Mouse (Mus musculus) heart, embryonic 14.5 days (tissue): ENCODE data around the gene Acadm. TPM values are rescaled to one million over a fixed set of nuclear protein-coding genes. Genes with fewer than 3 reads are reported as not detected.

Experiments used
- ATAC-seq: fragments of 200-750 bp; cut with Nextera tagmentation; 2 replicates; pipeline ENCODE4 v1.8.0; 2017; ENCODE audit warnings: low read depth, moderate TSS enrichment; ENCODE audit not compliant: insufficient number of reproducible peaks, insufficient read depth, low FRiP score
- H3K27ac ChIP-seq, 2 experiments: fragments of 200-500 bp in 1 of 2; fragments of 300-500 bp in 1 of 2; sonication (generic) in 1 of 2; replicated peaks in 1 of 2; 2 replicates each; pipeline ENCODE4 v1.5.1; 2012 to 2014; ENCODE audit warnings: low read depth in 2 of 2, low read length in 2 of 2, control low read depth in 1 of 2, mild to moderate bottlenecking in 1 of 2, mixed read lengths in 1 of 2; ENCODE audit not compliant: control insufficient read depth in 1 of 2, insufficient read depth in 1 of 2
- H3K27me3 ChIP-seq: fragments of 300-500 bp; sonication (generic); 2 replicates; pipeline ENCODE4 v1.6.1; 2014; ENCODE audit warnings: mild to moderate bottlenecking, low read length, control low read depth; ENCODE audit not compliant: control insufficient read depth, insufficient read depth
- H3K36me3 ChIP-seq: fragments of 300-500 bp; sonication (generic); 2 replicates; pipeline ENCODE4 v1.6.1; 2014; ENCODE audit warnings: mild to moderate bottlenecking, control low read depth, low read length, mixed read lengths; ENCODE audit not compliant: control insufficient read depth, insufficient read depth
- H3K4me1 ChIP-seq, 2 experiments: fragments of 200-500 bp in 1 of 2; fragments of 300-500 bp in 1 of 2; sonication (generic) in 1 of 2; 2 replicates each; pipeline ENCODE4 v1.6.1; 2012 to 2014; ENCODE audit warnings: low read length in 2 of 2, control low read depth in 1 of 2, mixed read lengths in 1 of 2; ENCODE audit not compliant: control insufficient read depth in 2 of 2, insufficient read depth in 2 of 2
- H3K4me2 ChIP-seq: fragments of 300-500 bp; sonication (generic); 2 replicates; pipeline ENCODE4 v1.6.1; 2014; ENCODE audit warnings: mild to moderate bottlenecking, low read length
- H3K4me3 ChIP-seq, 2 experiments: fragments of 200-500 bp in 1 of 2; fragments of 300-500 bp in 1 of 2; sonication (generic) in 1 of 2; 2 replicates each; pipeline ENCODE4 v1.5.1; 2012 to 2014; ENCODE audit warnings: low read length in 2 of 2, mild to moderate bottlenecking in 2 of 2, control low read depth in 1 of 2, low read depth in 1 of 2, moderate library complexity in 1 of 2; ENCODE audit not compliant: control insufficient read depth in 1 of 2, insufficient read depth in 1 of 2
- H3K9ac ChIP-seq: fragments of 300-500 bp; sonication (generic); 2 replicates; pipeline ENCODE4 v1.6.1; 2014; ENCODE audit warnings: mild to moderate bottlenecking, low read length
- H3K9me3 ChIP-seq: fragments of 300-500 bp; sonication (generic); 2 replicates; pipeline ENCODE4 v1.6.1; 2016; ENCODE audit warnings: low read length, control low read depth; ENCODE audit not compliant: control insufficient read depth
- WGBS: fragments of 180-500 bp; shearing (Covaris S2); extraction: QIAGEN DNeasy Blood & Tissue Kit; methylation state at CpG from one replicate; pipeline ENCODE4 v1.1.7; 2014; 5-methylcytosine and 5-hydroxymethylcytosine counted together
- polyA plus RNA-seq: library from polyadenylated mRNA; unstranded; fragments of >200 nt; fragmentation: Nextera tagmentation; extraction: Ambion mirVana; gene quantifications from 2 replicates; pipeline ENCODE4 v1.2.1, GENCODE M21; 2014

Acadm gene
- polyA plus RNA-seq, 1 experiment from 2014 or later = 263 TPM

GRCm38 (mm10) chr3:153973171-153973948, 28.9 kb upstream of the Acadm start, which contains the start of gene Slc44a5:
Gene Slc44a5, plus strand, starts transcription at chr3:153973436.
- peak within 1 kb of the TSS; percentile 97 for H3K4me2 ChIP-seq
- 0 out of 2 replicates have a peak, but pooled peaks have one; percentile 39 for ATAC-seq
- peaks cover 0 to 2% of the 10 kb centered on the region in 2 experiments; a peak in 1 of 4 replicates for H3K4me1 ChIP-seq
- no peaks in the 10 kb centered on the region for H3K36me3 ChIP-seq
- H3K4me3 ChIP-seq = peak within 1 kb of the TSS; percentile 48 to 56
- H3K27me3 ChIP-seq = peaks cover 15% of the 10 kb centered on the region
- H3K27ac ChIP-seq = no peak within 1 kb of the TSS
- no peaks in the 10 kb centered on the region for H3K9me3 ChIP-seq
- peak within 1 kb of the TSS; percentile 72 for H3K9ac ChIP-seq
- under 1% methylated on average over 61 of the region's 66 CpGs for WGBS

- 83% methylated on average over 4 of the region's 4 CpGs for WGBS
- Histone ChIP-seq H3K4me1 (peaks cover 0 to 2% of the 10 kb centered on the region in 2 experiments; a peak in 1 of 4 replicates), H3K4me3 (no peak overlapping the region), H3K4me2 (no peak overlapping the region), H3K27me3 (peaks cover 11% of the 10 kb centered on the region), H3K27ac (no peak overlapping the region), H3K36me3 (no peaks in the 10 kb centered on the region), H3K9ac (no peak overlapping the region), H3K9me3 (no peaks in the 10 kb centered on the region)
- no peak for ATAC-seq
Observed at GRCm38 (mm10) chr3:153969451-153969850, 25.0 kb upstream of the Acadm start.

- peaks cover 2% of the 10 kb centered on the region for H3K27me3 ChIP-seq
- H3K4me1 ChIP-seq = no peaks in the 10 kb centered on the region; a peak in 1 of 4 replicates
- H3K9me3 ChIP-seq = no peaks in the 10 kb centered on the region
- H3K4me2 ChIP-seq = no peak overlapping the region
- no peak overlapping the region for H3K9ac ChIP-seq
- no peak overlapping the region for H3K27ac ChIP-seq
- no peak for ATAC-seq
- no peaks in the 10 kb centered on the region for H3K36me3 ChIP-seq
- 49% methylated on average over 4 of the region's 4 CpGs for WGBS
- no peak overlapping the region for H3K4me3 ChIP-seq
Observed at GRCm38 (mm10) chr3:153968549-153968948, 24.1 kb upstream of the Acadm start.

- Histone ChIP-seq H3K9me3 (no peaks in the 10 kb centered on the region), H3K36me3 (no peaks in the 10 kb centered on the region), H3K27me3 (no peaks in the 10 kb centered on the region), H3K27ac (no peak overlapping the region), H3K4me2 (no peak overlapping the region), H3K4me3 (no peak overlapping the region), H3K4me1 (no peaks in the 10 kb centered on the region), H3K9ac (no peak overlapping the region)
- 70% methylated on average over 5 of the region's 5 CpGs for WGBS
- ATAC-seq = no peak
Observed at GRCm38 (mm10) chr3:153967447-153967846, 23.0 kb upstream of the Acadm start.

- no peak for ATAC-seq
- Histone ChIP-seq H3K9me3 (peaks cover 5% of the 10 kb centered on the region; the same call in 1 of the 2 replicates), H3K27me3 (no peaks in the 10 kb centered on the region), H3K36me3 (no peaks in the 10 kb centered on the region), H3K4me1 (no peaks in the 10 kb centered on the region), H3K4me2 (no peak overlapping the region), H3K4me3 (no peak overlapping the region), H3K27ac (no peak overlapping the region), H3K9ac (no peak overlapping the region)
- WGBS = 69% methylated on average over 6 of the region's 6 CpGs
Observed at GRCm38 (mm10) chr3:153961632-153962389, 17.4 kb upstream of the Acadm start.

GRCm38 (mm10) chr3:153960884-153961283, 16.5 kb upstream of the Acadm start:
- H3K27me3 ChIP-seq = no peaks in the 10 kb centered on the region
- H3K27ac ChIP-seq = no peak overlapping the region
- H3K4me2 ChIP-seq = no peak overlapping the region
- 67% methylated on average over 2 of the region's 2 CpGs for WGBS
- no peak overlapping the region for H3K4me3 ChIP-seq
- no peaks in the 10 kb centered on the region for H3K4me1 ChIP-seq
- ATAC-seq = no peak
- H3K36me3 ChIP-seq = no peaks in the 10 kb centered on the region
- H3K9ac ChIP-seq = no peak overlapping the region
- peaks cover 5% of the 10 kb centered on the region; the same call in 1 of the 2 replicates for H3K9me3 ChIP-seq

GRCm38 (mm10) chr3:153959731-153960207, 15.3 kb upstream of the Acadm start:
- Histone ChIP-seq H3K4me1 (no peaks in the 10 kb centered on the region), H3K27ac (no peak overlapping the region), H3K9me3 (peaks cover 5% of the 10 kb centered on the region; the same call in 1 of the 2 replicates), H3K27me3 (no peaks in the 10 kb centered on the region), H3K4me3 (no peak overlapping the region), H3K4me2 (no peak overlapping the region), H3K9ac (no peak overlapping the region), H3K36me3 (no peaks in the 10 kb centered on the region)
- WGBS = 82% methylated on average over 9 of the region's 9 CpGs
- ATAC-seq = no peak
